Mouse (Mus musculus) embryonic fibroblast, embryonic 13.5 days (primary cell): ENCODE data around the gene Gm884.

Source experiments
- CTCF ChIP-seq: IDR thresholded peaks from 2 replicates; pipeline ENCODE4 v1.5.1; 2011; ENCODE audit warnings: mild to moderate bottlenecking, control low read depth, low read length, moderate library complexity, borderline replicate concordance; ENCODE audit not compliant: insufficient read depth
- POLR2A ChIP-seq: IDR thresholded peaks from 2 replicates; pipeline ENCODE4 v1.6.1; 2011; ENCODE audit warnings: low read depth, mild to moderate bottlenecking, control low read depth, low read length, moderate library complexity

DNA sequence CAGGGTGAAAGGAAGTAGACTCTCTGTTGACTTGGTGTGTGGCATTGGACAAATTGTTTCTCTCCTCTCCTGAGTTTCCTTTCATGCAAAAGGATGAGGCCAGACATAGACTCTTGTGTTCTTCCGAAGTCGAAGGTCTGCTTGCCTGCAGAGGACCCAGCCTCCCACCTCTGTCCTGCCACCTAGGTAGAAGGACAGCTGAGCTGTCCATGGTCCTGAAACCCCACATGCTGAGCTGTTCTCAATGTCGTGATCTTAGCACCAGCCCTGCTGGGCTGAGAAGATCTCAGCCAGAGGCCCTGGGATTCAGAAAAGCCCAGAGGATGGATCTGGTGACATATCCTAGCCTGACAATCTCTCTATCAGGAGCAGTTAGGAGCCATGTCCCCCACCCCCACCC lies 35.6 kb upstream of the Gm884 start:
- no peak for TF ChIP-seq CTCF
- no peak for TF ChIP-seq POLR2A
